Mouse (Mus musculus): ENCODE results near the gene Ankrd31. TPM values are rescaled to one million over a fixed set of nuclear protein-coding genes. Genes with fewer than 3 reads are reported as not detected.
"Not testable (repeated sequence)": the region's sequence is repeated elsewhere in the genome, so short reads cannot be mapped to it uniquely, and the experiment has no call there.

The Ankrd31 gene
- total RNA-seq, 2 experiments from 2014 or later, result 0.24 to 0.46 TPM

- DNase-seq, result no peak
Observed at GRCm38 (mm10) chr13:96852133-96852532, 104.1 kb downstream of the Ankrd31 start.

GRCm38 (mm10) chr13:96853256-96853655 lies 105.2 kb downstream of the Ankrd31 start:
- no peak for DNase-seq
- intact Hi-C loops (cut with DNase I), result loop anchor here (10.0 kb wide), 2 partner anchors 152 to 202 kb away; no protein-coding TSS in a partner anchor

More at GRCm38 (mm10) chr13:96852133-96852532, 104.1 kb downstream of the Ankrd31 start:
- intact Hi-C loops (cut with DNase I), result loop anchor here (10.0 kb wide), 2 partner anchors 153 to 203 kb away; no protein-coding TSS in a partner anchor

GRCm38 (mm10) chr13:96855191-96855590 lies 107.1 kb downstream of the Ankrd31 start:
- intact Hi-C loops (cut with DNase I), result loop anchor here (10.0 kb wide), 2 partner anchors 150 to 200 kb away; no protein-coding TSS in a partner anchor
- peak; percentile 68 for DNase-seq

GRCm38 (mm10) chr13:96859161-96859560 lies 111.1 kb downstream of the Ankrd31 start:
- no peak for DNase-seq
- intact Hi-C loops (cut with DNase I), result loop anchor here (10.0 kb wide), 2 partner anchors 146 to 196 kb away; no protein-coding TSS in a partner anchor

- no peak for DNase-seq
- intact Hi-C loops (cut with DNase I), result no loop called here
Observed at GRCm38 (mm10) chr13:96870742-96871141, 122.7 kb downstream of the Ankrd31 start.

- intact Hi-C loops (cut with DNase I), result no loop called here
- DNase-seq, result no peak
Observed at GRCm38 (mm10) chr13:96874071-96874470, 126.0 kb downstream of the Ankrd31 start.

GRCm38 (mm10) chr13:96878220-96879057 lies 130.4 kb downstream of the Ankrd31 start:
- intact Hi-C loops (cut with DNase I), result no loop called here
- no peak for DNase-seq

GRCm38 (mm10) chr13:96884534-96884933 lies 136.5 kb downstream of the Ankrd31 start:
- DNase-seq, result no peak
- intact Hi-C loops (cut with DNase I), result no loop called here

GRCm38 (mm10) chr13:96889985-96890384 lies 141.9 kb downstream of the Ankrd31 start:
- intact Hi-C loops (cut with DNase I), result no loop called here

GRCm38 (mm10) chr13:96895144-96895543 lies 147.1 kb downstream of the Ankrd31 start:
- no peak for DNase-seq
- intact Hi-C loops (cut with DNase I), result no loop called here

More at GRCm38 (mm10) chr13:96889985-96890384, 141.9 kb downstream of the Ankrd31 start:
- DNase-seq, result no peak

- DNase-seq, result no peak
- intact Hi-C loops (cut with DNase I), result no loop called here
Observed at GRCm38 (mm10) chr13:96906717-96907116, 158.6 kb downstream of the Ankrd31 start.

GRCm38 (mm10) chr13:96911202-96911601 lies 163.1 kb downstream of the Ankrd31 start:
- intact Hi-C loops (cut with DNase I), result no loop called here
- DNase-seq, result no peak

- DNase-seq; intact Hi-C loops (cut with DNase I): not testable (repeated sequence)
Observed at GRCm38 (mm10) chr13:96923134-96923533, 175.1 kb downstream of the Ankrd31 start.

GRCm38 (mm10) chr13:96923999-96924961 lies 176.2 kb downstream of the Ankrd31 start, which contains the start of gene Gcnt4:
Gene Gcnt4 (plus strand): TSS chr13:96924689.
- intact Hi-C loops (cut with DNase I), result no loop called here
- peak; percentile 15 for DNase-seq

- intact Hi-C loops (cut with DNase I), result loop anchor here (5.0 kb wide), 1 partner anchor 82 kb away; no protein-coding TSS in a partner anchor
- peak; percentile 13 for DNase-seq
Observed at GRCm38 (mm10) chr13:96924985-96925745, 177.1 kb downstream of the Ankrd31 start.

GRCm38 (mm10) chr13:96925991-96926725 lies 178.1 kb downstream of the Ankrd31 start:
- intact Hi-C loops (cut with DNase I), result loop anchor here (5.0 kb wide), 1 partner anchor 81 kb away; no protein-coding TSS in a partner anchor
- no peak for DNase-seq

GRCm38 (mm10) chr13:96927781-96928180 lies 179.7 kb downstream of the Ankrd31 start:
- intact Hi-C loops (cut with DNase I), result loop anchor here (5.0 kb wide), 1 partner anchor 80 kb away; no protein-coding TSS in a partner anchor

GRCm38 (mm10) chr13:96928432-96929039 lies 180.5 kb downstream of the Ankrd31 start:
- intact Hi-C loops (cut with DNase I), result loop anchor here (5.0 kb wide), 1 partner anchor 79 kb away; no protein-coding TSS in a partner anchor
- peak; percentile 30 for DNase-seq

More at GRCm38 (mm10) chr13:96927781-96928180, 179.7 kb downstream of the Ankrd31 start:
- DNase-seq, result no peak

All from left cerebral cortex, postnatal 4 days (tissue).